Mouse (Mus musculus): Measurements from ENCODE around the gene Gm11444. TPM values are rescaled to one million over a fixed set of nuclear protein-coding genes. Genes with fewer than 3 reads are reported as not detected.

Gene Gm11444
- polyA plus RNA-seq, 1 experiment from 2014 or later = not detected

GRCm38 (mm10) chr11:85838424-85839257, 11.5 kb downstream of the Gm11444 start:
- Histone ChIP-seq H3K4me3 (ENCODE audit: low read length) (peak overlapping the region; percentile 73), H3K9me3 (ENCODE audit: control insufficient read depth, low read length) (no peaks in the 10 kb centered on the region), H3K27ac (ENCODE audit: low read length) (peak overlapping the region; percentile 96), H3K9ac (ENCODE audit: low read length) (peak overlapping the region; percentile 93), H3K4me1 (replicated peaks; ENCODE audit: control insufficient read depth, insufficient read depth, low read length) (peaks cover 12% of the 10 kb centered on the region), H3K4me2 (ENCODE audit: low read depth, low read length) (peak overlapping the region; percentile 91), H3K36me3 (ENCODE audit: control insufficient read depth, insufficient read depth, low read length) (peaks cover 3% of the 10 kb centered on the region; the same call in 1 of the 2 replicates), H3K27me3 (ENCODE audit: control insufficient read depth, insufficient read depth, low read depth, low read length) (peaks cover 63% of the 10 kb centered on the region)
- 12% methylated on average over 20 of the region's 20 CpGs for WGBS
- no peak for ATAC-seq (ENCODE audit: low read depth)

GRCm38 (mm10) chr11:85837648-85838423, 12.3 kb downstream of the Gm11444 start:
- Histone ChIP-seq H3K9me3 (ENCODE audit: control insufficient read depth, low read length) (no peaks in the 10 kb centered on the region), H3K36me3 (ENCODE audit: control insufficient read depth, insufficient read depth, low read length) (peaks cover 3% of the 10 kb centered on the region; the same call in 1 of the 2 replicates), H3K4me3 (ENCODE audit: low read length) (peak overlapping the region; percentile 73), H3K27ac (ENCODE audit: low read length) (peak overlapping the region; percentile 96), H3K9ac (ENCODE audit: low read length) (peak overlapping the region; percentile 93), H3K4me2 (ENCODE audit: low read depth, low read length) (peak overlapping the region; percentile 91), H3K27me3 (ENCODE audit: control insufficient read depth, insufficient read depth, low read depth, low read length) (peaks cover 63% of the 10 kb centered on the region), H3K4me1 (replicated peaks; ENCODE audit: control insufficient read depth, insufficient read depth, low read length) (peaks cover 9% of the 10 kb centered on the region)
- no peak for ATAC-seq (ENCODE audit: low read depth)
- WGBS = 1% methylated on average over 62 of the region's 67 CpGs

GRCm38 (mm10) chr11:85837291-85837647, 12.9 kb downstream of the Gm11444 start:
- peaks cover 63% of the 10 kb centered on the region for H3K27me3 ChIP-seq (ENCODE audit: control insufficient read depth, insufficient read depth, low read depth, low read length)
- no peak for ATAC-seq (ENCODE audit: low read depth)
- 2% methylated on average over 18 of the region's 18 CpGs for WGBS

GRCm38 (mm10) chr11:85836523-85837290, 13.4 kb downstream of the Gm11444 start:
- Histone ChIP-seq H3K36me3 (ENCODE audit: control insufficient read depth, insufficient read depth, low read length) (peaks cover 3% of the 10 kb centered on the region; the same call in 1 of the 2 replicates), H3K4me3 (ENCODE audit: low read length) (peak overlapping the region; percentile 73), H3K9me3 (ENCODE audit: control insufficient read depth, low read length) (no peaks in the 10 kb centered on the region), H3K4me2 (ENCODE audit: low read depth, low read length) (peak overlapping the region; percentile 91), H3K4me1 (replicated peaks; ENCODE audit: control insufficient read depth, insufficient read depth, low read length) (peaks cover 13% of the 10 kb centered on the region), H3K27ac (ENCODE audit: low read length) (peak overlapping the region; percentile 96), H3K27me3 (ENCODE audit: control insufficient read depth, insufficient read depth, low read depth, low read length) (peaks cover 63% of the 10 kb centered on the region), H3K9ac (ENCODE audit: low read length) (peak overlapping the region; percentile 93)
- WGBS = 4% methylated on average over 32 of the region's 32 CpGs
- ATAC-seq (ENCODE audit: low read depth) = no peak

More at GRCm38 (mm10) chr11:85837291-85837647, 12.9 kb downstream of the Gm11444 start:
- H3K27ac ChIP-seq (ENCODE audit: low read length) = peak overlapping the region; percentile 96
- H3K9me3 ChIP-seq (ENCODE audit: control insufficient read depth, low read length) = no peaks in the 10 kb centered on the region
- peaks cover 3% of the 10 kb centered on the region; the same call in 1 of the 2 replicates for H3K36me3 ChIP-seq (ENCODE audit: control insufficient read depth, insufficient read depth, low read length)
- peak overlapping the region; percentile 93 for H3K9ac ChIP-seq (ENCODE audit: low read length)
- H3K4me2 ChIP-seq (ENCODE audit: low read depth, low read length) = peak overlapping the region; percentile 91
- H3K4me3 ChIP-seq (ENCODE audit: low read length) = peak overlapping the region; percentile 73
- H3K4me1 ChIP-seq (replicated peaks; ENCODE audit: control insufficient read depth, insufficient read depth, low read length) = peaks cover 10% of the 10 kb centered on the region

- peaks cover 3% of the 10 kb centered on the region; the same call in 1 of the 2 replicates for H3K36me3 ChIP-seq (ENCODE audit: control insufficient read depth, insufficient read depth, low read length)
- no peaks in the 10 kb centered on the region for H3K9me3 ChIP-seq (ENCODE audit: control insufficient read depth, low read length)
- H3K27me3 ChIP-seq (ENCODE audit: control insufficient read depth, insufficient read depth, low read depth, low read length) = peaks cover 59% of the 10 kb centered on the region
- 11% methylated on average over 16 of the region's 16 CpGs for WGBS
- H3K4me2 ChIP-seq (ENCODE audit: low read depth, low read length) = peak overlapping the region; percentile 91
- H3K27ac ChIP-seq (ENCODE audit: low read length) = peak overlapping the region; percentile 96
- no peak for ATAC-seq (ENCODE audit: low read depth)
- H3K9ac ChIP-seq (ENCODE audit: low read length) = peak overlapping the region; percentile 93
- H3K4me3 ChIP-seq (ENCODE audit: low read length) = peak overlapping the region; percentile 73
- H3K4me1 ChIP-seq (replicated peaks; ENCODE audit: control insufficient read depth, insufficient read depth, low read length) = peaks cover 13% of the 10 kb centered on the region
Measured at GRCm38 (mm10) chr11:85835753-85836522, 14.2 kb downstream of the Gm11444 start.

- Histone ChIP-seq H3K4me3 (ENCODE audit: low read length) (peak overlapping the region; percentile 73), H3K9me3 (ENCODE audit: control insufficient read depth, low read length) (no peaks in the 10 kb centered on the region), H3K36me3 (ENCODE audit: control insufficient read depth, insufficient read depth, low read length) (peaks cover 3% of the 10 kb centered on the region; the same call in 1 of the 2 replicates), H3K27me3 (ENCODE audit: control insufficient read depth, insufficient read depth, low read depth, low read length) (peaks cover 58% of the 10 kb centered on the region), H3K4me2 (ENCODE audit: low read depth, low read length) (peak overlapping the region; percentile 91), H3K4me1 (replicated peaks; ENCODE audit: control insufficient read depth, insufficient read depth, low read length) (peaks cover 13% of the 10 kb centered on the region), H3K9ac (ENCODE audit: low read length) (peak overlapping the region; percentile 93), H3K27ac (ENCODE audit: low read length) (peak overlapping the region; percentile 96)
- ATAC-seq (ENCODE audit: low read depth) = no peak
- 17% methylated on average over 9 of the region's 9 CpGs for WGBS
Measured at GRCm38 (mm10) chr11:85835001-85835752, 15.0 kb downstream of the Gm11444 start.

- no peaks in the 10 kb centered on the region for H3K9me3 ChIP-seq (ENCODE audit: control insufficient read depth, low read length)
- H3K4me3 ChIP-seq (ENCODE audit: low read length) = peak overlapping the region; percentile 73
- H3K27ac ChIP-seq (ENCODE audit: low read length) = peak overlapping the region; percentile 96
- WGBS = 13% methylated on average over 17 of the region's 17 CpGs
- no peak for ATAC-seq (ENCODE audit: low read depth)
- H3K27me3 ChIP-seq (ENCODE audit: control insufficient read depth, insufficient read depth, low read depth, low read length) = peaks cover 54% of the 10 kb centered on the region
- peaks cover 3% of the 10 kb centered on the region; the same call in 1 of the 2 replicates for H3K36me3 ChIP-seq (ENCODE audit: control insufficient read depth, insufficient read depth, low read length)
- H3K4me2 ChIP-seq (ENCODE audit: low read depth, low read length) = peak overlapping the region; percentile 45
- peak overlapping the region; percentile 93 for H3K9ac ChIP-seq (ENCODE audit: low read length)
- peaks cover 17% of the 10 kb centered on the region for H3K4me1 ChIP-seq (replicated peaks; ENCODE audit: control insufficient read depth, insufficient read depth, low read length)
Measured at GRCm38 (mm10) chr11:85834386-85834931, 15.7 kb downstream of the Gm11444 start.
